Mouse (Mus musculus) thymus, adult 18-20 months (tissue): Measurements from ENCODE around the gene Rab6a.
"Not testable (repeated sequence)": the region's sequence is repeated elsewhere in the genome, so short reads cannot be mapped to it uniquely, and the experiment has no call there.

Experiments used
- DNase-seq, 2 experiments: peaks; one replicate each; pipeline ENCODE4 v3.0.0; 2022; ENCODE audit warnings: mixed read lengths in 2 of 2

Gene Rab6a

DNA sequence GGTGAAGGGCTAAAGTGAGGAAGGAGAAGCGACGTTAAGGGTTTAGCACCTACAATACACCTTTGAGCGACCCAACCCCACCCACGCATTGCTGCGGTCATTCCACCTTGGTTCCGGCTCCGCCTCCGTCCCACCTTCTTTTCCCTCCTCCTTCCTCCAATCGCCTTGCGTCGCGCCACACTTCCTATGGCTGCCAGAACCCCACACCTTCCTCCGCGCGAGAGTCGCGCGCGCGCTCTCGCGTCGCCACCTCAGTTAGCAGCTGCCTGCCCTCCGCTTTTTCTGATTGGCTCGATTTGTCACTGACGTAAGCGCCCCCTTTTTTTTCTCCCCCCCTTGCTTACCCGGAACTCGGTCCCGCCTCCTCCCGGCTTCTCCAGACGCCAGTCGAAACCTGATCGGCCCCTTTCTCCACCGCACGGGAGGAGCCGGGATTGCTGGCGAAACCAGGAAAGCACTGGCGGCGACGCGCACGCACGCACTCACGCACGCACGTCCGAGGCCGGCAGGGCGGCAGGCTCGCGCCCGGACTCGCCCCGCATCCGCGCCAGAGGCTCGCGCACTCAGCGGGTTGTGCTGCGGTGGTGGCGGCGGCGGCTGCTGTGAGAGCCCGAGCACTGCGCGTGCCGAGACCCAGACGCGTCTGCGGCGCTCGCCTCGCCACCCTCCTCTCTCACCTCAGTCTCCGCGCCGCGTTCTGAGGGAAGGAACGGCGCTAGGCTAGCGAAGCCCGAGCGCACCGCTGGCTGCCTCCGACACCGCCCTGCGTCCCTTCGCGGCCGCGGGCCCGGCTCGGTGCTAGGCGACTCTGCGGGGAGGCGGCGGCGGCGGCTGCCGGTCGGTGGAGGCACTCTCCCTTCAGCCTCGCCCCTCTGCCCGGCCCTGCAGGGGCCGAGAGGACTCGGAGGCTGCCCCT is at the start of gene Rab6a:
Rab6a (plus strand) TSS at position 197 of the 916 bp plus-strand sequence.
- peak; percentile 86 to 93 for DNase-seq

DNA sequence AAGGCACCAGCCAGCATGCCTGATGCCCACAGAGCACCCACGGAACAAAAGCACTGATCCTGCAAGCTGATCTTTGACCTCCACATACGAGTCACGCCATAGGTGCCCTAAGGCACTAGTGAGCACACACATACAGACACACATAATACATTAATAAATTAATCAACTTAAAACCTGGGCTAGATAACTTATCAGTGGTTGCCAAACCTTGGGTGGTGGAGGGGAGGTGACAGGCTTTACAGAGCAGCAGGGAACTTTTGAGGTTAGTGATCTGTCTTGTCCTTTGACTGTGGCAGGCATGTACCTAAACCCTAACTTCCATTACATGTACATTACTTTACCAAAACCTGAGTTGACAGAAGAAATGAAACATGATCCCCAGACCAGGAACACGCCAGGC is 47.9 kb upstream of the Rab6a start:
- DNase-seq = no peak

DNA sequence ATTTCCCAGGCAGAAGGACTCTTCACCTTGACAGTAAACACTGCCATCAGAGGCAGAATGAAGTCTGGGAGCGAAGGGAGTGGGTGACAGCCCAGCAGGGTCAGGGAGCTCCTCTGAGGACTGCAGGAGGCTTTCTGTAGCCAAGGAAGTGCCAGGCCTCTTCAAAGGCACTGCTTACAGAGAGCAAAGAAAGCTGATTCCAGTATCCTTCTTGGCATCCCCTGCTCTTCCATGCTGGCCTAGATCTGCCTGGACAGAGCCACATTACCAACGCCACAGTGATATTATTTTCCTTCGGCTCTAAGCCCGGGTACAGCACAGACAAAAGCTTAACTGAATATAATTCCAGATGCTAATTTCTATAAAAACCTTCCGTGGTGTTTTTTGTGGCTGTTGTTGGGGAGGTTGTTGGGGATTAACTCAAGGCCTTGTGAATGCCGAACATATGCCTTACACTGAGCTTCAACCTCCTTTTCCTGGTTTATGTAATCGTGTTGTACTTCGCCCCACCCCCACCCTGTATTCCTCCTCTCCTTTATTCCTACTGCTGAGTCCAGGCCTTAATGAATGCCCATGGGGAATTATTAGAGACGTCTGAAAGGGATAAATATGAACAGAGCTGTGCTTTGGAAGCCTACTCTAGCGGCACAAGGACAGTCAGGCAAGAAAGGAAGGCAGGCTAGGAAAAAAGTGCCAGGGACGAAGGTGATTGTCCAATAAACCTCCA is 45.2 kb upstream of the Rab6a start:
- no peak for DNase-seq

DNA sequence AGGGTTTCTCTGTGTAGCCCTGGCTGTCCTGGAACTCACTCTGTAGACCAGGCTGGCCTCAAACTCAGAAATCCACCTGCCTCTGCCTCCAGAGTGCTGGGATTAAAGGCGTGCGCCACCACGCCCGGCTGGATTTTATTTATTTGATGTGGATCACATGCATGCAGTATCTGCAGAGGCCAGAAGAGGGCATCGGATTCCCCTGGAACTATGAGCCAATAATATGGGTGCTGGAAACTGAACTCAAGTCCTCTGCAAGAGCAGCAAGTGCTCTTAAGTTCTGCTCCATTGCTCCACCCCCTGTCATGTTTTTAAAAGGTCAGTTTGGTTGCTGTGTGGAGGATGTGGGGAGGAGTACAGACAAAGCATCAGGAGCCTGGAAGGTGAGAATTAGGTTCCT is 40.0 kb upstream of the Rab6a start:
- not testable (repeated sequence) for DNase-seq

DNA sequence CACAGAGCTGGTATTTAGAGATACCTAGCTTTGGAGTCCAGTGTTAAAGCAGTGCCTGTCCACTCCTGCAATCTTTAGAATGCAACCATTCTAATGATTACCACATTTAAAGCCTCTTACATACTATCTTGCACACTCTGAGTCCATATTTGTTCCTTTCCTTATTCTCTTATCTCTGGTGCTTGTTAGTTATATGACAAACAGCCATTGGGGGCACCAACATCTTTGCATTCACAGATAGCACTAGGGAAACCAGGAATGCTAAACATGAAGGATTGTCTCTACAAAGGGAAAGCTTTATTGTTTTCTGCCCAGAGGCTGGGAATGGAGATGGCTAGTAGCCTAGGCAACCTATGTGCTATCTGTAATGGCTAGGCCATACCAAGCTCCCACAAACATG is 37.3 kb upstream of the Rab6a start:
- no peak for DNase-seq

DNA sequence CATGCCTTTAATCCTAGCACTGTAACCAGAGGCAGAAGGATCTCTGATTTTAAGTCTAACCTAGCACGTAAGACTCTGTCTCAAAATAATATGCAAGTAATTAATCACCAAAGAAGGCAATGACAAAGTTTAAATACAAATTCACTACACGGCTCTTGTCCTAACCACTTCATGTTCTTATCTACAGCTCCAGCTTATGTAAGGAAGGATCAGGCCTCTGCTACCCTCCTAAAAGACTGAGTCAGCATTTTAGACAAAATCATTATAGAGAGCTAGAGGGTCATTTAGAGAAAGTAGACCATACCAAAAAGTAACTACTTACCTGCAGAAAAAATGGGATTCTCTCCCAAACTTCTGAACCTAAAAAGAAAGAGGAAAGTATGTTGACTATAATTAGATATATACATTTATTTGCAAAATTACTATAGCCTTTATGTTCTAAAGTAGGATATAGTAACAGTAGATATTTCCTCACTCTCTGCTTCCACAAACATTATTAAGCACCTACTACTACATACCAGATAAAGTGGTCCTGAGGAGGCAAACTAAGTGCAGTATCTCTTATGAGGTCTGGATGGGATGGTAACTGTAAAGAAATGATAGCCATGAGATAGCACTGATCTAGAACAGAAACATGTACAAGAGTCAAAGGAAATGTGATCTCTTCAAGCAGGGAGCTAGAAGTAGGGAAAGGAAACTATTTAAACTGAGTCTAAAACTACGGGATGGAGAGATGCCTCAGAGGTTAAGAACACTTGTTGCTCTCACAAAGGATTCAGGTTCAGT is 36.1 kb upstream of the Rab6a start:
- DNase-seq = no peak

DNA sequence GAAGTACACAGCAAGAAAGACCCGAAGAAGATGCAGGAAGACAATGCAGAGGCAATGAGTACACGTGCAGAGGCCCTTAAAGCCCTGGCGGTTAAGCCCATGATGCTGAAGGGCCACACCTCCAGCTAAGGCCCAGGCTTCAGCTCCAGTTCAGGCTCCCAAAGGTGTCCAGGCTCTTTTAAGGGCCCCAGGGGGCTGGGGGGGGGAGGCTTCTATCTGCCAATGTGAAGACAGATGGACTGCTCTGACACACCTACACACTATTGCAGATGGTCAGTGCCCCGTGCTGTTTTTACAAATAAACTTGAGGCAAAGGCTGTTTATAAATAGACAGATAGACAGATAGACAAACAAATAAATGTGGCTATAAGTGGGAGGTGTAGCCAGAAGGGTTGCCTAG is 35.1 kb upstream of the Rab6a start:
- no peak for DNase-seq

DNA sequence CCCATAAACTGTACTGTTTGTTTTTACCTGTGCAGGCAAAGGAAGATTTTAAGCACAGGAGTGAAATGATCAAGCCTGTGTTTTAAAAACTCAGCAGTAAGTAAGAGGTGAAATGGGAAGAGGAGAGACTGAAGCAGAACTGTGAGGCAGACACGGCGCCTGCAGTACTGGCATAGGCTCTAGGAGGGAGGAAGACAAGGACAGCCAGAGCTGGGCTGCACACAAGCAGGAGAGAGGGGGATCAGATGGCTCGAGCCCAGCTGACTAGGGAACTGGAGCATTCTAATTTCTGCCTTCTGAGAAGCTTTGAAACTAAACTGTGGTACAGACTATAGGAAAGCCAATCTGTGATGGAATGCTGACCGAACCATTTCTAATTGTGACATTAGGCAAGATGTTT is 34.5 kb upstream of the Rab6a start:
- DNase-seq = no peak

DNA sequence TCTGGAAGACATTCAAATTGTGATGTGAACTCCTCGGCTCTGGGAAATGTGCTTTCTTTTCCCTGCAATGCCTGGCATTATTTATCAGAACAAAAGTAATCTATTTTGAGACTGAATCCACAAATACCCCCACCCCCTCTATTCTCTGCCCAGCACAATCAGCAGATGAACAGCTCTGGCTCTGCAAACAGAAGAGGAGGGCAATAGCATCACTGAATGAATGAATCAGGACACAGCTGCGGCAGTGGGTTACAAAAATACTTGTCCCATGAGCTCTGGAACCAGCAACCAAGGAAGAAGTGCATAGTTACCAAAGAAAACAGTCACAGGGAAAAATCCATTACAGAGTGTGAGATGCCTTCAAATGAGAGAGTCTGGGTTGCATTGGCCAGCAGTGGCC is 28.4 kb upstream of the Rab6a start:
- no peak for DNase-seq

DNA sequence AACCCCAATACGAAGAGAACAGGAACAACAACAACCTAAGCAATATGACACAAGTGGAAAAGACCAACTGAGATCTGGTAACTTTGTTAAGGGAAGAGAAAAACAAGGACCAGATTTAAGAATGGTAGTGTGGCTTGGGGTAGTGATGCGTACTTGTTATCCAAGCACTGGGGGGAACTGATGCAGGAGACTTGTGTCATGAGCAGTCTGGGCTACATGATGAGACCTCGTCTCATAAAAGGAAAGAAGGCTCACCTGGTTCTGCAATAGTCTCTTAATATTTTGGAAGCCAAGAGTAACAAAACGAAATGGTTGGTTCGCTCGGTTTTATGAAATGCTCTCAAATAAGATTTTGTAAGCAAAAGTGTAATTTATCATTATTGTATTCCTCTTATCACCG is 25.0 kb upstream of the Rab6a start:
- DNase-seq = no peak

DNA sequence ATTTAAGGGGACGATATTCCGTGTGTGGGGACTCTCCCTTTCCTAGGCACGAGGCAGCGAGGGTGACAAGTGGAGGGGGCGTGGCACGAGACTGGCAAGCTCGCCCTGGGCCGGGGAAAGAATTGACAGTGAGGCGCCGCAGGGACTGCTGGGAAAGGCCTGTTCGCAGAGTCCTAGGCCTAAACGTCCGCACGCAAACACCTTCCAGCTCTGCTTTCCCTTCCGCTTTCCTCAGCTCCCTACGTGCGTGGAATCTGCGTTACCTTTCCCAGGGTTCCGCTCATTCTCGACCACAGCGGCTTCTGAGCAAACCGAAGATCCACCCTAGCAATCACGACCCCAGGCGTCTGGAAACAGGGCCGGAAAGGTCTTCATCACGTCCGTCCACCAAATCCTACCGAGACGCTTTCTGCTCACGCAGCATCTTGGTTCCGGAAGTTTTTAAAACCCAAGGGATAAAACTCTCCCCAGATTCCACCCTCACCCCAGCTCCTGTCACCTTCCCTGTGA is 24.4 kb upstream of the Rab6a start:
- DNase-seq = peak; percentile 69 to 78

DNA sequence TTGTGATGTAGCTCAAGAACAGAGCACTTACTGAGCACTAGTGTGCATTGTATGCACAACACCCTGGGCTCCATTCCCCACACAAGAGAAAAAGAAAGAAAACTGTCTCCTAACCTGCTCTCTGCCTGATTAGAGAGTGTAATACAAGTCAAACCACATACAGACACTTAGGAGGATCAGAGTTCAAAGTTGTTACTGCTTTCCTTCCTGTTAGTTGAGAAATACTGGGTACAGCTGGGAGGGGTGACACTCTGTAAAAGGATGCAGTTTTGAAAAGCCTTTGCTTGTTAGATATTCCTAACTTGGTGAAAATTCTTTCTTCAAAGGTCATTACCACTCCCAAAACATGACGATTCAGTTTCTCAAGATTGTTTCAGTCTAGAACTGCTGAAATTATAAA is 17.4 kb upstream of the Rab6a start:
- DNase-seq = no peak

DNA sequence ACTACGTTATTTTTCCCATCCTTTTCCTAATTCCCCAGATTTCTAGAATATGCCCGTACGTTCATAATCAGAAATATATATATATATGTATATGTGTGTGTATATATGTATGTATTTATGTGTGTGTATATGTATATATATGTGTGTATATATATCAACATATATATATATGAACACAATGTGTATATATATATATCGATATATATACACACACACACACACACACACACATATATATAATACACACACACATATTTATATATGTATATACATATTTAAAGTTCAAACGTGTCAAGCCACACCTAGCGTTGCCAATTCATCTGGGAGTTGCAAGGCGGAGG is 16.7 kb upstream of the Rab6a start:
- DNase-seq = no peak

DNA sequence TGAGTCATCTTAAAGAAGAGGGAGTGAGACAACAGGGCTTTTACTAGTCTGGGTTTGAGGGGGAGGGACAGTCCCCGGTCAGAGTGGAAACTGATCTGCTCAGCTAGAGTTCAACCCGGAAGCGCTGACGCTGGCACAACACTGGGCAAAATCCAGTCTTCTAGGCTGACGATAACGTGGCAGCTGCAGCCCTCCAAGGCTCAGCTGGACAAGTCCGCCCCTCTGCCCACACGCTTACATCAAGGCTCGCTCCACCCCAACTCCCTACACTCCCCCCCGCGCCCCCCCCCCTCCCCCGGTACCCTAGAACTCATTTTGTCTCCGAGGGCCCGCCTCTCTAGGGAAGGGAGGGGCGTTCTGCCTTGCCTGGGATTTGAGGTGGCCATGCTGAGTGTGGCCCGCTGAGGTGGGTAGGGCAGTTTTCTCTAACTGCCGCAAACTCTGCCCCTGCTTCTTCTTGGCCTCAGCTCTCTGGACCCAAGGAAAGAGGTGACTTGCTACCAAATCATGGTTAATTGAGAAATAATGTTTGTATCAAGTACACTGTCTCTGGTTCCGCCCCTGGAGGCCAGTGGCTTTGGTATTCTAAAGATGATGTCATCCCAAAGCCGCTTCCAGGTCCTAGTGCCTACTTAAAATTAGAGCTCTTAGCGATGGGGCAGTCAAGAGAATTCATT is 16.2 kb upstream of the Rab6a start:
- DNase-seq = peak; percentile 46 to 65

DNA sequence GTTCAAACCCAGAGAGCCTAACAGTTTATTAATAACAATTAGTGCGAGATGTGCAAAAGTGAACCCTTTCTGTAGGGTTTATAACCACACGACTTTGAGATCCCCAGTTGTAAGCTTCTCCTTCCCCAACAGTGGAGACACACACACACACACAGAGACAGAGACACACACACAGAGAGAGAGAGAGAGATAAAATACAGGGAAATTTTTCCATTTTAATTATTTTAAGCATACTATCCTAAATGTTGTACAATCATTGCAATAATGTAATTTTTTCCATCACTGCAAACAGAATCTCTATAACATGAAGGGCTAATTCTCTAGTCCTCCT is 15.7 kb upstream of the Rab6a start:
- no peak for DNase-seq

DNA sequence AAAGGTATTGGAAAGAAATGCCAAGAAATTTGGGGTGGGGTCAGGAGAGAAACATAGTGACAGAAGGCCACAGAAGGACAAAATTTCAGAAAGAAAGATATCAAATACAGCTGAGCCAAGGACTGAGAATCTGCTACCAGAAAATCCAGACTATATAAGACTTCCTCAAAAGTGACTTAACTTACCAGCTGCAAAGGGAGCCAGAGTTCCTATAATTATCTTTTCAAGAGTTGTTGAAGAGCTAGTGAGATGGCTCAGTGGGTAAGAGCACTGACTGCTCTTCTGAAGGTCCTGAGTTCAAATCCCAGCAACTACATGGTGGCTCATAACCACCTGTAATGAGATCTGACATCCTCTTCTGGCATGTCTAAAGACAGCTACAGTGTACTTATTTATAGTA is 13.9 kb upstream of the Rab6a start:
- DNase-seq = no peak

DNA sequence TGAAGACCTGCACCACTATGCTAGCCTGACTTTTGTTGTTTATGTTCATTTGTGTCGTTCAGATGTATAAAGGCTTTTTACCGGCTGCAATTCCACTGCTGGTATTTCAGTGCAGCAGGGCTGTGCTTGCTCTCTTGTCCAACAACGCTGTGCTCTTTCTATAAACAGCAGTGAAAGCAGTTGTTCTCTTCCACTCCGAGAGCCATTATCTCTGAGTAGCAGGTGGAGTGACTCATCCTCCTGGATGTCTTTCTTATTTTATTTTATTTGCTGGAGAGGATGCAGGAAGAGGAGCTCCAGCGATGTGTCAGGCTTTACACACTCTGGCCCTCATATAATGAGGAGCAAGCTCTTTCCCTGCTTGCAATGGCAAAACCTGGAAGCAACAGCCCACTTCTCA is 7.0 kb upstream of the Rab6a start:
- DNase-seq = no peak

DNA sequence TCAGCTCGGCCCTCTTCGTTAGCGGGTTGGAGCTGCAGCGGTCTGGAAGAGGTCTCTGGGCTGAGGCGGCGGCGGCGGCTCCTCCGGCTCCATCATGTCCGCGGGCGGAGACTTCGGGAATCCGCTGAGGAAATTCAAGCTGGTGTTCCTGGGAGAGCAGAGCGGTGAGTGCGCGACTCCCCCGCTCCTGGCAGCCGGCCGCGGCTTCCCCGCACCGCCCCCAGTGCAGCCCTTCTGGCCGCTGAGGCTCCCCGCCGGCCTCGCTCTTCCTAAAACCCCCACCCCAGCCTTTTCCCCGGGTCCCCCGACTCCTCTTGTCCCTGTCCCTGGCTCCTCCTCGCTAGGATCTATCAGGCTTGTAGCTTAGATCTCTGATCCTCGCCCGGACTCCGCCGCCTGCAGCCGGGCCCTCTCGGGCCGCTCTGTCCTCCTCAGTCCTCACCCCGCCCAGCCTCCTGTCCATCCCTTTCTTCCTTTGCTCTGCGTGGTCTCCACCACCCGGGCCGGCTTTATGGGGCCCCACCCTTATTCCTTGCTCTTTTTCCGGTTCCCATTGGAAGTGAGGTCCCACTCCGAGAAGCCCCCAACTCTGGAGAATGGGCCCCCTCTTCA is 1.0 kb downstream of the Rab6a start, which contains the start of gene Mrpl48:
Mrpl48 (minus strand) TSS at position 172 of the 612 bp plus-strand sequence.
- DNase-seq = peak in 1 of 2 experiments; percentile 43

DNA sequence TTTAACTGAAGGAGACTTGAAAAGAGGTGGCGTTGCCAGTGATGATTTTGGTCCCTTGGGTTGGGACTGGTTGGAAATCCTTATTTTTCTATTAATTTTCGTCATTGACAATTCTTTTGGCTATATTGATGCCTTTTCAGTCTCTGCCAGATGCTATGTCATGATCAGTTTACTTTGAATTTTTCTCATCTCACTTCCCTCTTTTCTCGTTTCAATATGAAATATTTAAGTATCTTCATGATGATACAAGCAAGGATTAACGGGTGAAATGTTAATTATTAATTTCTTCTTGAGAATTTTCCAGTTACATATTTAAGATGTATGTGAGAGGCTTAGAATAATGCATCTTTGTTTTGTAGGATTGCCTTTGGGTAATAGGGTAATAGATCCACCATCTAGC is 1.7 kb downstream of the Rab6a start:
- DNase-seq = no peak

DNA sequence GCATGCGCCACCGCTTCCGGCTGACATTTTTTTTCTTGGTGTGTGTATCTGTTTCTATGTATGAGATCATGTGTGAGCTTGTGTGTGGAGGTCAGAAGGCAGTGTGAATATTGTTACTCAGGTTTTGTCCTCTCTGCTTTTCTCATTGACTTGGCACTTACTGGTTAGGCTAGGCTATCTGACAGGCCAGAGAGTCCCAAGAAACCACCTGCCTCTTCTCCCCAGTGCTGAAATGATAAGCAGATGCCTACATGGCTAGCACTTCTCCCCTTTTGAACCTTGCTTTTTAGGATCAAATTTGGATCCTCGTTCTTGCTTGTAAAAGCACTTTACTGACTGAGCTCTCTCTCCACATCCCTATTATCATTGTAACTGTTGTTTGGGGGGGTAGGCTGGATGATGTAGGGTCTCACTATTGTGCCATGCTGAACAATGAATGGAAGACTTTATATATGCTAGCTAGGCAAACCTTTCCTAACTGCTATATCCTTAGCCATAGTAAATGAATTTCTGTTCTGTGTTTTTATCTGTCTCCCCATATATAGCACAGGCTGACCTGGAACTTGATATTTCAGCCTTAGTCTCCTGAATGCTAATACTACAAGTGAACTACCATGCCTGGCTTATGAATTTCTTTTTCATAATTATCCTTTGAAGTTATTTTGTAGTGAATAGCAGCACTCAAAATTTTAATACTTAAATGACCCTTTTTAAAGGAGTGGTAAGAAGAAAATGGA is 9.1 kb downstream of the Rab6a start:
- no peak for DNase-seq

DNA sequence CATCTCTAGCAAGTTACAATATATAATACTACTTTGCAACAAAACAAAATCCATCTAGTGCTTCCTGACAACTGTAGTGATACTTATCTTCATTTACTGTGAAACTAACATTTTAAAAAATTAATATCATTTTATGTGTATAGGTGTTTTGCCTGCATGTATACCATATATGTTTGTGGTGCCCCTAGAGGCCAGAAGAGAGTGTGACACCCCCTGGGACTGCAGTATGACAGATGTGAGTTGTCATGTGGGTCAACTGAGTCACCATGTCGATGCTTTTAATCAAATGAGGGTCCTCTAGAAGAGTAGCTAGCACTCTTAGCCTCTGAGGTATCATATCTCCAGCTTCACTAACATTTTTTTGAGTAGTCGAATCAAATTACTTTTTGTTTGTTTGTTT is 15.1 kb downstream of the Rab6a start:
- DNase-seq = no peak

DNA sequence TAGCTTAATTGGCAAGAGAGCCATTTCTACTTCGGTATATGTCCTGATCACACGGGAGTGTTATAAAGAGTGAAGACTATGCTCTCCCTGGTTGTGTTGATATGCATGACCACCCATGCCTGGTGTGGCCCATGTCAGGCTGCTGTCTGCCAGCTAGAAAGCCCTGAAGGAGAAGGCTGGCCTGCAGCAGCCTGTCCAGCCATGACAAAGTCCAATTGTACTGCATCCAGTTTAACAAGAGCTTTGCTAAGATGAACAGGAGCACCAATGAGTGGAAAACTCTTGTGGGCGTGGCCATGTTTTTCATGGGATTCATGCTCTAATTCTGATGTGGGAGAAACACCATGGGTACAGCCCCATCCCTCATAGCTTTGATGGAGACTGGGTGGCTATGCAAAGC is 17.3 kb downstream of the Rab6a start:
- no peak for DNase-seq
